Mouse (Mus musculus): ENCODE results near the gene Ppcs.

Ppcs gene

GRCm38 (mm10) chr4:119437936-119438335, 15.7 kb upstream of the Ppcs start:
- TF ChIP-seq GATA4 (IDR thresholded peaks at IDR 0.05; ENCODE audit: insufficient replicate concordance, low read length): no peak

- no peak for TF ChIP-seq GATA4 (IDR thresholded peaks at IDR 0.05; ENCODE audit: insufficient replicate concordance, low read length)
Observed at GRCm38 (mm10) chr4:119430678-119431077, 8.5 kb upstream of the Ppcs start.

DNA sequence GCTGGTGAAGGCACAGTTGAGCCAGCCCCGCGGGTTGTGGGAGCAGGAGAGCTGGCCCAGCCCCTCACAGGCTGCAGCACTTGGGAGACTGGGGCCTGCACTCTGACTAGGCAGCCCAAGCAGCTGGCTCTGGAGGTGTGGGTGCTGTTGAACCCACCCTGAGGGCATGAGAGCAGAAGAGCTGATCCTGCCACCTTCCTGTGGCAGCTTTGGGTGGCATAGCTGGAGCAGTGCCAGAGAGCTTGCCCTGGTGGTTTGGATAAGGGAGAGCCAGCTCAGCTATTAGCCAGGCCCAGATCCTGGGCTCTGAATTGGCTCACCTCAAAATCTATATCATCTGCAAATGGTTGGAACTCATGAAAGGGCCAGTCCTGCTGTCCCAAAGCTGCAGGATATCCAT, 5.5 kb upstream of the Ppcs start:
- TF ChIP-seq GATA4 (IDR thresholded peaks at IDR 0.05; ENCODE audit: insufficient replicate concordance, low read length): no peak

- TF ChIP-seq GATA4 (IDR thresholded peaks at IDR 0.05; ENCODE audit: insufficient replicate concordance, low read length): no peak
Observed at GRCm38 (mm10) chr4:119425601-119426000, 3.4 kb upstream of the Ppcs start.

DNA sequence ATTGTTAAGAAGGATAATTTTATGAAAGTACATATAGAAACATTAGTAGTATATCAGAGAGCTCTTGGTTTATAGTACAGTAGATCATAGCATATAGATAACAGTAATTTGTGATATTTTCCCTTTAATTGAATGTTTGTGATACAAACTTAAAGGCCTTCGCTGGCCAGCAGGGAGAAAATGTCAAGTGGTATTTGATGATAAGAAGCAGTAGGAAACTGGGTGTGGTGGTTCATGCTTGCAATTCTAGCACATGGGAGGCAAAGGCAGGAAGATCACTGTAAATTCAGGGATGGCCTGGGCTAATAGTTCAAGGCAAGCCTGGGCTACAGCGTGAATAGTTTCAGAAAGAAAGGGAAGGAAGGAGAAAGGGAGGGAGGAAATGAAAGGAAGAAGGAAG, 2.9 kb upstream of the Ppcs start:
- TF ChIP-seq GATA4 (IDR thresholded peaks at IDR 0.05; ENCODE audit: insufficient replicate concordance, low read length): no peak

DNA sequence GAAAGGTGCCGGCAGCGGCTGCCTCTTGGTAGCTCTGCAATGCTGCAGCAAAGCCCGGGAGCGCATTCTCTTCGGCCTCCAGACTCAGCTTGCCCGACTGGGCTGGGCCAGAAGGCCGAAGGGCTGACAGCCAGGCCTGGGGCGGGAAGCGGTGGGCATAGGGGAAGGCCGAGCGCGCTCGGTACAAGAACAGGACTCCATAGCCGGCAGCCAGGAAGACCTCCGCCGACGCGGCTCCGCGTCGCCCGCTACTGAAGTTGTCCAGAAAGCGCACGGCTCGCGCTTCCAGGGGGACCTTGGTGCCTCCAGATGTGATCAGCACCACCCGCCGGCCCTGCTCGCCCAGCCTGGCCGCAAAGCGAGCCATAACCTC, 313 bp downstream of the Ppcs start:
- no peak for TF ChIP-seq GATA4 (IDR thresholded peaks at IDR 0.05; ENCODE audit: insufficient replicate concordance, low read length)

DNA sequence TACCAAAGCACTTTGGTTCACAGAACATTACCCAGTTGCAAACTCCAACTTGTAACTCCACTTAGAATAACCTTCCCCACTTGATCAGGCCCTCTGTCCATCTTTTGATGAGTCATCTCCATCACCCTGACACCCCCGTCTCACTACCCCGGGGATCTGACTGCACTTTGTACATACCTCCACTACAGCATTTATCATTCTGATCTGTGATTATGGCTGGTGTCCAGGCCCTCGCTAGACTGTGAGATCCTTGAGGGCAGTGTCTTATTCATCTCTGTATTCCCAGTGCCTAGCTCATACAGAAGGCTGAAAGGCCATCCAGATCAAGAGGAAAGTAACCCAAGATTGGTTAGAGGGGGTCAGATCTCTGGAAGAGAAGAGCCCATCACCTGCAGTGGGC, 1.0 kb downstream of the Ppcs start:
- TF ChIP-seq GATA4 (IDR thresholded peaks at IDR 0.05; ENCODE audit: insufficient replicate concordance, low read length): no peak

DNA sequence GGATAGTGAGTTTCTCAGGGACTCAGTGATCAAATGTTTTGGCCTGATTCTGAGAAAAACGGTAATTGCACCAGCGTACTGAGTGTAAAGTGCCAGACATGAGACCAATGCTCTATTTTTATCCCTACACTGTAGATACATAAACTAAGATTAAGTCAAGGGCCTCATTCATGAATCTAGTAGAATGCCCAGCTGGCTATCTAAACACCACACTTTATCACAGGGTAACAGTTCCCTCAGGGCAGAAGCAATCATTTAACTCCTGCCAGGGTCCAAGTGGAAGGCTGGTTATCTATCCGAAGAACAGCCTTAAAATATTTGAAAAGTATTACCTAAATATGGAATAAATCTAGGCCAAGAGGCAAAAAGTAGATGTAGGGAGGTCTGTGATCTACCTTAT, 4.3 kb downstream of the Ppcs start:
- no peak for TF ChIP-seq GATA4 (IDR thresholded peaks at IDR 0.05; ENCODE audit: insufficient replicate concordance, low read length)

GRCm38 (mm10) chr4:119417270-119417669, 5.0 kb downstream of the Ppcs start:
- no peak for TF ChIP-seq GATA4 (IDR thresholded peaks at IDR 0.05; ENCODE audit: insufficient replicate concordance, low read length)

- TF ChIP-seq GATA4 (IDR thresholded peaks at IDR 0.05; ENCODE audit: insufficient replicate concordance, low read length): no peak
Observed at GRCm38 (mm10) chr4:119415072-119415753, 7.0 kb downstream of the Ppcs start, which contains the start of gene Ccdc30. Gene Ccdc30 (minus strand): TSS chr4:119415521.

GRCm38 (mm10) chr4:119412791-119413190, 9.4 kb downstream of the Ppcs start:
- no peak for TF ChIP-seq GATA4 (IDR thresholded peaks at IDR 0.05; ENCODE audit: insufficient replicate concordance, low read length)

- no peak for TF ChIP-seq GATA4 (IDR thresholded peaks at IDR 0.05; ENCODE audit: insufficient replicate concordance, low read length)
Observed at GRCm38 (mm10) chr4:119411877-119412650, 10.2 kb downstream of the Ppcs start.

DNA sequence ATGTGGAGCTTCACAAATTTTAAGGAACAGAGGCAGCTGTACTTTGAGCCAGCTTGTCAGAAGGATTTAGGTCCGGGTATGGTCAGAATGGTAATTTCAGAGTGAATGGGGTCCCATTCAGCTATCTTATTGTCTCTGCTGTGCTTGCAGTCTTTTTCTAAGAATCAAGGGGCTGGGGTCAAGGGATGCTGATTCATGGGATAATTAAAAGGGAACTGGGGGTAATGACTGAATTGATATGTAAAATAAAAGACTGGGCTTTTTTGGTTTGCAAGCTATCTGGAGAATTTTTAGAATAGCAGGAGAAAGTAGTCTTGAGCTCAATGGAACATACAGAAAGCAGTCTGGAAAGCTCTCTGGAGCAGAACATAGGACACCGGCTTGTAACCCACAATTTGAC, 18.8 kb downstream of the Ppcs start:
- TF ChIP-seq GATA4 (IDR thresholded peaks at IDR 0.05; ENCODE audit: insufficient replicate concordance, low read length): no peak

- TF ChIP-seq GATA4 (IDR thresholded peaks at IDR 0.05; ENCODE audit: insufficient replicate concordance, low read length): no peak
Observed at GRCm38 (mm10) chr4:119400896-119401295, 21.3 kb downstream of the Ppcs start.

DNA sequence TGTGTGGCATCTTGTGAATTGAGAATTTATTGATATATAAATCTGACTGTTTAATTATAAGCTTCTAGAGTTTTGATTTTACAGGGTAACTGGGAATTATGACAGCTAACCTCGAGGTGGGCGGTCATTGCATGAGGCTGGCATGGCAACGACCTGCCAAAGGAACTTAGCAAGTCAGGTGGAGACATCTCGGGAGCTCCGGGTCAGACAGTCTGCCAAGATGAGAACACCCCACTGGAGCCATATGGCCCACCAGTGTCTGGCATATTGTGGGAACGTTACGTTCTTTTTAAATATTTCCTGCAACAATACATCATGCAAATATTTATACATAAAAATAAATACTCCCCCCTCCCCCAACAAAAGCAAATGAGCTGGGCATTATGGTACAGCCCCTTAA, 23.5 kb downstream of the Ppcs start:
- no peak for TF ChIP-seq GATA4 (IDR thresholded peaks at IDR 0.05; ENCODE audit: insufficient replicate concordance, low read length)

DNA sequence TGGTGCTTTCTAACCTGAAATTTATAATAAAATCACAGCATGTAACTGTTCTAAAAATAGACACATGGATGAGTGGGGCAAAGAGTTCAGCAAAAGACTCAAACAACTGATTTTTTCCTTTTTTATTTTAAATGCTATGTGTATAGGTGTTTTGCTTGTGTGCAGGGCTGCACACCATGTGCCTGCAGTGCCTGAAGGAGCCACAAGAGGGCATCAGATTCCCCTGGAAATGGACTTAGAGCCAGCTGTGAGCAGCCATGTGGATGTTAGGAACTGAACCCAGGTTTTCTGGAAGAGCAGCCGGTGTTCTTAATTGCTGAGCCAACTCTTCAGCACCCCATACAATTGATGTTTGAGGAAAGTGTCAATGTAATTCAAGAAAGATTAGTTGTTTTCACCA, 31.9 kb downstream of the Ppcs start:
- no peak for TF ChIP-seq GATA4 (IDR thresholded peaks at IDR 0.05; ENCODE audit: insufficient replicate concordance, low read length)

DNA sequence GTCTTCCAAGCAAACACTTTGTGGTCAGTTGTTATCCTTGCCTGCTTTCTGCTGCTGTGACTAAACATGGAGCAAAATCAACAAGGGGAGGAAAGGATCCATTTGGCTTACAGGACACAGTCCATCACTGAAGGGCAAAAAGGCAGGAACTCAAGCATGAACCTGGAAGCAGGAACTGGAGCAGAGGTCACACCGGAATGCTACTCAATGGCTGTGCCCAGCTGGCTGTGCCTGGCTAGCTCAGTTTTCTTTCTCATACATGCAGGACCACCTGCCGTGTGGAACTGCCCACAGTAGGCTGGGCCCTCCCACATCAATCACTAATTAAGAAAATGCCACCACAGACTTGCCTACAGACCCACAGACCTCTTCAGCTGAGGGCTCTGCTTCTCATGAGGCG, 33.0 kb downstream of the Ppcs start:
- TF ChIP-seq GATA4 (IDR thresholded peaks at IDR 0.05; ENCODE audit: insufficient replicate concordance, low read length): no peak
